Mouse (Mus musculus) gastrocnemius, adult 2 months (tissue): Measurements from ENCODE around the gene Hist1h2an. TPM values are rescaled to one million over a fixed set of nuclear protein-coding genes. Genes with fewer than 3 reads are reported as not detected.
A peak's percentile ranks its signal among the peaks of the same experiment; 100 is the strongest.

ENCODE experiments used
- DNase-seq: peaks from one replicate; pipeline ENCODE4 v3.0.0; 2022
- H3K27ac ChIP-seq: fragments of 200-600 bp; 2 replicates; pipeline ENCODE4 v1.8.1; 2022; ENCODE audit warnings: mild to moderate bottlenecking
- H3K4me3 ChIP-seq: fragments of 200-600 bp; 2 replicates; pipeline ENCODE4 v1.8.1; 2022; ENCODE audit warnings: mild to moderate bottlenecking, moderate library complexity
- CTCF ChIP-seq: fragments of 200-600 bp; IDR thresholded peaks from 2 replicates; pipeline ENCODE4 v1.8.1; 2022; ENCODE audit warnings: antibody characterized with exemption, mild to moderate bottlenecking, moderate library complexity
- intact Hi-C: fragments of 180-260 bp; cut with DNase I; formaldehyde crosslinking; loops from one replicate; pipeline ENCODE4 v1.15.1; 2025
- microRNA-seq: library from miRNA; unstranded; fragments of <30 nt; microRNA quantifications from one replicate; pipeline ENCODE4 v1.2.0, GENCODE M21; 2021
- total RNA-seq, 2 experiments: library from RNA; stranded (reverse); gene quantifications; 2 replicates each; pipeline ENCODE4 v1.2.3; 2021

Gene Hist1h2an
- total RNA-seq, 2 experiments from 2014 or later = not detected

- intact Hi-C loops = loop anchor here (2.0 to 5.0 kb wide), 2 partner anchors 15 to 32 kb away; partner anchors contain the start of genes Hist1h2ai, Hist1h2bl, Hist1h3h and Hist1h4j
- H3K27ac ChIP-seq = no peak overlapping the region; the same call in 1 of the 2 replicates
Observed at GRCm38 (mm10) chr13:21749387-21750158, 37.4 kb downstream of the Hist1h2an start.

GRCm38 (mm10) chr13:21745006-21745405 is 42.0 kb downstream of the Hist1h2an start:
- DNase-seq = no peak
- intact Hi-C loops = no loop called here
- H3K27ac ChIP-seq = no peak overlapping the region
- no peak for TF ChIP-seq CTCF
- no peak overlapping the region for H3K4me3 ChIP-seq

More at GRCm38 (mm10) chr13:21749387-21750158, 37.4 kb downstream of the Hist1h2an start:
- peak overlapping the region; percentile 69 for H3K4me3 ChIP-seq
- no peak for DNase-seq
- no peak for TF ChIP-seq CTCF

Small RNAs within 50 kb of the gene (microRNA-seq; reads per million reads assigned to microRNA genes)
- gene Gm19658 (not detected), gene Gm44346 (not detected), gene Gm44454 (not detected), gene Gm44466 (not detected)

Other genes with a start within 250 kb of the Hist1h2an start
- not detected for gene Olfr1366, start 244.4 kb downstream of the Hist1h2an start, total RNA-seq
- not detected for gene Olfr1535, start 227.3 kb downstream of the Hist1h2an start, total RNA-seq
- not detected for gene Olfr1364, start 205.5 kb downstream of the Hist1h2an start, total RNA-seq
- gene Olfr1362, start 173.2 kb downstream of the Hist1h2an start, total RNA-seq = not detected
- not detected for gene Olfr11, start 144.7 kb downstream of the Hist1h2an start, total RNA-seq
- gene Olfr1361, start 123.8 kb downstream of the Hist1h2an start, total RNA-seq = not detected
- not detected for gene Olfr1360, start 109.8 kb downstream of the Hist1h2an start, total RNA-seq
- gene Olfr1359, start 89.1 kb downstream of the Hist1h2an start, total RNA-seq = not detected
- gene Hist1h2bl, start 71.1 kb downstream of the Hist1h2an start, total RNA-seq = 1 to 10 TPM; 3.9 to 6.5 TPM
- gene Hist1h2ai, start 70.8 kb downstream of the Hist1h2an start, total RNA-seq = 1 to 10 TPM in 1 of 2 experiments, not detected in 1; 2.2 TPM
- 1 to 10 TPM; 1.2 to 2.1 TPM for gene Hist1h3h, start 69.6 kb downstream of the Hist1h2an start, total RNA-seq
- 1 to 10 TPM in 1 of 2 experiments, not detected in 1; 1.2 TPM for gene Hist1h2bm, start 65.2 kb downstream of the Hist1h2an start, total RNA-seq
- 1 to 10 TPM in 1 of 2 experiments, under 1 TPM in 1; 0.42 to 1.1 TPM for gene Hist1h4j, start 52.2 kb downstream of the Hist1h2an start, total RNA-seq
- 10 to 100 TPM; 12.0 to 12.2 TPM for gene Hist1h4k, start 36.7 kb downstream of the Hist1h2an start, total RNA-seq
- under 1 TPM in 1 of 2 experiments, not detected in 1; 0.98 TPM for gene Hist1h2ak, start 33.4 kb downstream of the Hist1h2an start, total RNA-seq
- 1 to 10 TPM in 1 of 2 experiments, not detected in 1; 1.4 TPM for gene Hist1h2bn, start 33.1 kb downstream of the Hist1h2an start, total RNA-seq
- under 1 TPM; 0.45 to 0.69 TPM for gene Hist1h1b, start 6.6 kb downstream of the Hist1h2an start, total RNA-seq
- gene Hist1h3i, start 3.8 kb downstream of the Hist1h2an start, total RNA-seq = 10 to 100 TPM; 10.1 to 10.3 TPM
- gene Hist1h2bp, start 243 bp upstream of the Hist1h2an start, total RNA-seq = 1 to 10 TPM in 1 of 2 experiments, not detected in 1; 1.1 TPM
- 10 to 100 TPM; 16.2 to 21.6 TPM for gene Hist1h2bq, start 23.0 kb upstream of the Hist1h2an start, total RNA-seq
- 1 to 10 TPM; 1.2 to 2.3 TPM for gene Hist1h2ao, start 23.2 kb upstream of the Hist1h2an start, total RNA-seq
- gene Hist1h4m, start 24.5 kb upstream of the Hist1h2an start, total RNA-seq = 10 to 100 TPM; 50.3 to 50.9 TPM
- gene Hist1h4n, start 45.0 kb upstream of the Hist1h2an start, total RNA-seq = 1 to 10 TPM; 4.4 to 5.7 TPM
- 1 to 10 TPM in 1 of 2 experiments, not detected in 1; 1.9 TPM for gene Hist1h2ap, start 46.3 kb upstream of the Hist1h2an start, total RNA-seq
- gene Hist1h2br, start 46.5 kb upstream of the Hist1h2an start, total RNA-seq = 10 to 100 TPM; 16.0 to 21.3 TPM
- under 1 TPM; 0.17 to 0.36 TPM for gene Zfp184, start 157.9 kb upstream of the Hist1h2an start, total RNA-seq
- not detected for gene Pom121l2, start 194.0 kb upstream of the Hist1h2an start, total RNA-seq
- not detected for gene Prss16, start 222.5 kb upstream of the Hist1h2an start, total RNA-seq
- gene Hist1h2ah, start 248.3 kb upstream of the Hist1h2an start, total RNA-seq = 1 to 10 TPM in 1 of 2 experiments, not detected in 1; 3.7 TPM
- 1 to 10 TPM in 1 of 2 experiments, not detected in 1; 2.6 TPM for gene Hist1h2bk, start 248.7 kb upstream of the Hist1h2an start, total RNA-seq